Mouse (Mus musculus) CD8-positive naive resting alpha-beta T cell, adult 57 days (primary cell): ENCODE results near the gene Zfp365. TPM values are rescaled to one million over a fixed set of nuclear protein-coding genes. Genes with fewer than 3 reads are reported as not detected.

Source experiments
- total RNA-seq: library from RNA; stranded (reverse); gene quantifications from one replicate; pipeline ENCODE4 v1.2.4, GENCODE M21; 2023

Zfp365 gene
- total RNA-seq, result 5.9 TPM

DNA sequence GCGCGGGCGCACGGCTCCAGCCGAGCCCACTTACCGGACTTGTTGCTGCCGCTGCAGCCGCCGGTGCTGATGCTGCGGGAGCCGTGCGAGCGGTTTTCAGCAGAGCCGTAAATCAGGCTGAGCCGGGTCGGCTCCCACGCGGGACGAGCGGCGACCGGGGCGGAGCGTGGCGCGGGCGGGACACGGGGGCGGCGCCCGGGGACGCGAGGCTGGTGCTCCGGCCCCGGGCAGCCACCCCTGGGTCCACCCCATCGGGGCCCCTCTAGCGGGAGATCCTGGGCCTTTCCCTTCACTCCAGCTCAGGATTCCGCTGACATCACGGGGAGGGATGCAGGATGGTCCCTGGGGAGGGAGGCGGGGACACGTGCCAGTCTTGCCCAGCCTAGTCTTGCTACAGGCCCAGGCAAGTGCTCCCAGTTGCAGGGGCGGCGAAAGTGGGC lies at the start of gene Zfp365:
TSS of gene Zfp365 (minus strand) at position 326 of the 440 bp plus-strand sequence.

Other genes with a start within 250 kb of the Zfp365 start
- gene Rtkn2, start 66.9 kb upstream of the Zfp365 start, total RNA-seq, result 0.70 TPM